Mouse (Mus musculus) embryo, embryonic 11 days (tissue): ENCODE measurements around the gene Stxbp4.

Experiments
- DNase-seq: peaks from one replicate; pipeline ENCODE4 v3.0.0-alpha.2; 2015

The Stxbp4 gene

GRCm38 (mm10) chr11:90553963-90554362, 83.9 kb downstream of the Stxbp4 start:
- DNase-seq, result no peak

DNA sequence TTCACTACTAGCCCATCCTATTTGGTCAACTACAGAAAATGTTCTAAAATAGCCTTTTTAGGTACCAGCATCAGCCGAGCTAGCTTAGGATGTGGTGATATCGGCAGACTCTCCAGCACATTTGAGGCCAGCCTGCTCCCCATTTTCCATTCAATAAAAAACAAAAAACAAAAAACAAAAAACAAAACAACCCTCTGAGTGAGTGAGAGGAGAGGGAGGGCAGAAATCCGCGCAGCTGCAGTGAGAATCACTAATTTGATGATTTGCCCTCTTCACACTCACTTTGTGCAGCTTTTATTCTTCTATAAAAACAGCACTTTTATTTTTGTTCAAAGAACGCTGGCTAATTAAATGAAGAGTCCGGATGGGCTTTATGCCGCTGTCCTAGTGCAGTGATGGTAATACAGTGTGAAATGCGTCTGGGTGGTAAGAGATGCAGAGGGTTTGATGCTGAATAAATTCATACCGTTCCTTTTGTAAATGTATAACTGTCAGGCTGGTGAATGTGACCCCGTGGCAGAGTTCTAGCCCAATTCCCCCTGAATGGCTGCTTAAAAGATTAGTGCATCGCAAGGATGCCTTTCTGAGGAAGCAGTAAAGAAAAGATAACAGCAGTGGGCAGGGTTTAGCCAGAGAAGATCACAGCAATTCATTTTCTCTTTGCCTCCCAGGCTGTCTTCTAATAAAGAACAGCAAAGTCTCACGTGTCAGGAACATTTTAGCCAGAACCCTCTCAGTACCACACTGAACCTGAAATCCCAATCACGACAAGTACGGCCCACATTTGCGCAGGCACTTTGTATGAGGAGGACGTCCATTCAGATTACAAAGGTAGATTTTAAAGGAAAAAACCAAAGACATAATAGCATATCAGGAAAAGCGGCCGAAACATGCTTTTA, 85.3 kb downstream of the Stxbp4 start:
- no peak for DNase-seq

DNA sequence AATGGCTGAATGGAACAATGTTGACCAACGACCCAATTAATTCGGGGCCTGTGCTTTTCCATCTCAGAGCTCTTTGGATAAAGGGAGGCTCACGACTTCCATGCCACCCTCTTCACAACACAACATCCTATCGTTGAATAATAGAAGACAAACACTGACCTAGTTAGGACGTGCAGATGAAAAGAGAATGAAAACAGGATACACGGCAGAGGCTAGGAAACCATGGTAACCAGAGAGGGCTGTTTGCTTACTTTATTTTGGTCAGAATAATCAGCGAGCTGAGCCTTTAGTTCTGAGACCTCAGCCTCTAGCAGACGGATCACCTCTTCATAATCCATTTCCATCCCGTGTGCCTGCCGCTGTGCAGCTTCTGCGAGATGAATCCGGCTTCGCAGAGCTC, 89.3 kb downstream of the Stxbp4 start:
- peak; percentile 56 for DNase-seq

DNA sequence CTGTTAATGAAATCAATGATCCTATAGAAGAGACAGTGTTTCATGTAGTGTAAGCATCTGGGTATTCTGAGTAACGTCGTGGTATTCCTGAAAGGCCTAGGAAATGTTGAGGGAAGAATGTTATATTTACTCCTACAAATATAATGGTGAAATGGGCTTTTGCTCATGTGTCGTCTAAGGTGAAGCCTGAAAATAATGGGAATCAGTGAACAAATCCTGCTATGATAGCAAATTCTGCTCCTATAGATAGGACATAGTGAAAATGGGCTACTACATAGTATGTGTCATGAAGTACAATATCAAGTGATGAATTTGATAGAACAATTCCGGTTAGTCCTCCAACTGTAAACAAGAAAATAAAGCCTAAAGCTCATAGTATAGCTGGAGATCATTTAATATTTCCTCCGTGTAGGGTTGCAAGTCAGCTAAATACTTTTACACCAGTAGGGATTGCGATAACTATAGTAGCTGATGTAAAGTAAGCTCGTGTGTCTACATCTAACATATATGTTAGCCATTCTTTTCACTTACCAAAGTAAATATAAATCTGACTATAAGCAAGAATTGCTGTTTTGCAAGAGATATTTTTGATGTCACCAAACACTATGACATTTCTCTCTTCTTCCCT, 99.1 kb downstream of the Stxbp4 start:
- DNase-seq, result no peak

DNA sequence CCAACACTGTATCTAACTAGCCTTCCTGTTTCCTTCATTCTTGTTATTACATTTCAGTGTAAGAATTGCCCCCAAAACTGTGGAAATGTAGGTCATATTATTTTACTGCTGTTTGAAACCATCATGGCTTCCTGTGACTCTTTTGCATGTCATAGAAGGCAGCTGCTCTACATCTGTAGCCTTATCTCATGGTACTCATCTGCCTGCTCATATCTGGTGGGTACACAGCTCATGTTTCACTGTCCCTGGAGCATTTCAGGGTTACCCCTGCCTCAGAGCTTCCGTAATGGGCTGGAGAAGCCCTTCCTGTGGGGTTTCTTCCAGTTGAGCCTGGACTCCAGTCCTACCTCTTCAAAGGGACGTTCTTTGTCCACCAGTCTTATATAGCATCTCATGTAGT, 112.6 kb downstream of the Stxbp4 start:
- no peak for DNase-seq

GRCm38 (mm10) chr11:90521040-90521439, 116.8 kb downstream of the Stxbp4 start:
- peak; percentile 9 for DNase-seq

- no peak for DNase-seq
Measured at GRCm38 (mm10) chr11:90517750-90518149, 120.1 kb downstream of the Stxbp4 start.

DNA sequence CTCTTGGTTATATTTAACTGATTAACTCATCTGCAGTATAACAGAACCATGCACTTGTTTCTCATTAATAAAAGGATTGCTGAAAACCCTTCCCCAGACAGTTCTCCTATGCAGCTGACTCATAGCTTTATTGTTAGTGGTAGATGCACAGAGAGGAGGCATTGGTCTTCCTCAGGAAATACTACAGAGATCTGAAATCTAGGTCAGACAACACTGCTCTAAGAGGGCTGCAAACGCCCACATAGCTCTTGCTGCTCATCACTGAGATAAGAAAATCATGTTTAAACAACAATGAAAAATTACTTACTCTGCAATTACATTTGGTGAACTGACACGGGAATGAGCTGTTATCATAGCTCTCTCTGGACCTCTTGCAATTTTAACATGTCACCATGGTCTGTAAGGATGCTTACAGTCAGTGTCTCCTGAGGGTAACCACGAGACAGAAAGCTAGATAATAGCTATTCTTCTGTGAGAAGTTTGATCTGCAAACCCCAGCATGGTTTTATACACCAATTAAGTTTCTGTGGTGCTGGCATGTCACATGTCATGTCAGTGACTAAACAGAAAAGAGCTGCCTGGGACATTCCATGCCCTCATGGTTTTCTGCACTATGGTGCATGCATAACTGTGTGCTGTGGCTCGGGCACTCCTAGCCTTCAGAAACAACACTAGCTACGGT, 125.2 kb downstream of the Stxbp4 start:
- no peak for DNase-seq

- DNase-seq, result no peak
Measured at GRCm38 (mm10) chr11:90501846-90502245, 136.0 kb downstream of the Stxbp4 start.

DNA sequence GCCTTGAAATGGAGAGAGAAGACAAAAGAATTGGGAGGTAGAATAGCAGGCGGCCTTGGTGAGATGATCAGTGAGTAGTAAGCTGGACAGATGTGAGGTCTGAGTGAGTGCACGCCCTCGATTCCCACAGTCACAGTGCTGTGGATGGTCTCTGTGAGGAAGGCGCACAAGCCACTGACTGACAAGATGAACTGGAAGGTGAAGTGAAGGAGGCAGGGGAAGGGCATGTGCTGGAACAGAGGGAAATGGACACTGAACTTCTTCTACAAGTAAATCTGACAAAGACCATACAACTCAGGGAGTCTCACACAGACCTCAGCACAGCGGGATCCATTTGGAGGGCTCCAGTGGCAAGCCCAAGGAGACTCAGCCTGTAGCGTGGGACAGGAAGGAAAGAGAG, 138.0 kb downstream of the Stxbp4 start:
- no peak for DNase-seq

GRCm38 (mm10) chr11:90498461-90498860, 139.4 kb downstream of the Stxbp4 start:
- DNase-seq, result no peak

- DNase-seq, result no peak
Measured at GRCm38 (mm10) chr11:90494981-90495380, 142.9 kb downstream of the Stxbp4 start.

DNA sequence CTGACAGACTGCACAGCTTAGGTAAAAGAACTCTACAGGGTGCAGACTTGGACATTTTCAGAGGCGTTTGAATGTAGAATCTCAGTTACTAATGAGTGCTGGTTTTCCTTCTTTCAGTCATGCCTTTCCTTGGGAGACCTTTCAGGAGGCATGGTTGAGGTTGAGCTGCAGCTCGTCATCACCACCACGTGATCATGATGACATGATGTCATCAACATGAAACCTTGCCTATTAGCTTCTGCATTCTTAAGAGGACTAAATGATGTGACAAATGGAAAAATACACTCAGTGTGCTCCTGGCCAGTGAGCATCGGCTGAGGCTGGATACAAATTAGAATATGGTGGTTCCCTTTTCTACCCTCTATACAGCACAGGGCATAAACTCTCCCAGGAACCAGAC, 145.4 kb downstream of the Stxbp4 start:
- DNase-seq, result no peak

GRCm38 (mm10) chr11:90489166-90489565, 148.7 kb downstream of the Stxbp4 start:
- DNase-seq, result no peak

GRCm38 (mm10) chr11:90487686-90488085, 150.2 kb downstream of the Stxbp4 start:
- no peak for DNase-seq

GRCm38 (mm10) chr11:90484750-90485637, 152.9 kb downstream of the Stxbp4 start:
- peak; percentile 27 for DNase-seq

- no peak for DNase-seq
Measured at GRCm38 (mm10) chr11:90483766-90484165, 154.1 kb downstream of the Stxbp4 start.

- DNase-seq, result no peak
Measured at GRCm38 (mm10) chr11:90481828-90482227, 156.1 kb downstream of the Stxbp4 start.

DNA sequence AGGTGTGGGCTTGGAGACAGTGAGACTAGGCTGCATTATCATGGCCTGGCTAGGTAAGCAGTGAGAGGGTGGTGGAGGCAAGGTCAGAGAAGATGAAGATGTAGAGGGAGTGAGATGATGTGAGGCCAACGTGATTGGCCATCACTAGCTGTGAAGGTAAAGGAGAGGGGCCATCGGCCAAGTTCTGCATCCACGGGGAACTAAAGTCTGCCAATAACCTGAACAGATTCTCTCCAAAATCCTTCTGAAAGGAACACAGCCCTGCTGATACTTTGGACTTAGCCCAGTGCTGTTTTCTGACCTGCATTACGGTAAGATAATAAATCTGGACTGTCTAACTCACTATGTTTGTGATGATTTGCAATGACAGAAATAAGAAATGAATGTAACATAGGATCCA, 167.6 kb downstream of the Stxbp4 start:
- DNase-seq, result no peak

- no peak for DNase-seq
Measured at GRCm38 (mm10) chr11:90464046-90464595, 173.8 kb downstream of the Stxbp4 start.

DNA sequence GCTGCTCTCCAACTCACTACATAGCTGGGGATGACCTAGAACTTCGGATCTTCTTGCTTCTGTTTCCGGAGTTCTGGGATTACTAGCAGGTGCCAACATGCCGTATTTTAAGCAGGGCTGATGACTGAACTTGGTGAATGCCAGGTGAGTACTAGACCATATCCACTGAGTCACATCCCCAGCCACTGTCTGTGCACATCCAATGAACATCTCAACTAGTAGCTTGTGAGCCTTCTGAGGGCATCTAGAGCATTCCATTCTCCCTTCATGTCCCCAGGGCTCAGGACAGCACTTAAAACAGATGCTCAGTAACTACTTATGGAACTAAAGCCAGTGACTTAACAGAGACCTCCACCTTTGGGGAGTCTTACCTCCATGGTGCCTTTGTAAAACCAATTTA, 177.4 kb downstream of the Stxbp4 start:
- no peak for DNase-seq

DNA sequence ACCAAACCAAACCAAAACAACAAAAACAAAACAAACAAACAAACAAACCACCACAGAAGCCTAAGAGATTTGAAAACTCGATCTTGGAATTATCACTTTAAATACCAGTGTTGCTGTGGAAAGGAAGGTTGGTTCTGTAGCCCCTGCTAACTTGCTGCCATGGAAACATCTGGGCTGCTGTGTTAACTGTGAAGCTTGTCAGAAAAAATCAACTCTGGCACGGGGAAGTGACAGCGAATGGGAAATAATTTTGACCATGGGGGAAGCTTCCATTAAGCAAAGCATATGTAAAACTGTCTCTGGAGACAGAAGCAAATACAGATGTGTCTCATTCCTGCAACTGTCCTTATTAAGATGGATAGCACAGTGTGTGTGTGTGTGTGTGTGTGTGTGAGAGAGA, 185.8 kb downstream of the Stxbp4 start:
- DNase-seq, result no peak
